Mouse (Mus musculus) neural tube, embryonic 14.5 days (tissue): ENCODE measurements at regions not wholly inside any gene's neighbourhood (a gene's known extent, or its start where the extent isn't known, plus 50 kb on each side); places are given as distances from the start of the nearest gene placed in this dataset.

Experiments
- ATAC-seq: fragments of 200-750 bp; cut with Nextera tagmentation; 2 replicates; pipeline ENCODE4 v1.8.0; 2017; ENCODE audit warnings: low read depth, mild to moderate bottlenecking, moderate TSS enrichment, moderate library complexity
- H3K27ac ChIP-seq: fragments of 300-500 bp; sonication (generic); 2 replicates; pipeline ENCODE4 v1.5.1; 2014; ENCODE audit warnings: low read depth, mild to moderate bottlenecking, control low read depth, low read length, moderate library complexity, mixed read lengths
- H3K27me3 ChIP-seq: fragments of 300-500 bp; sonication (generic); 2 replicates; pipeline ENCODE4 v1.6.1; 2014; ENCODE audit warnings: low read length; ENCODE audit not compliant: control insufficient read depth, insufficient read depth
- H3K36me3 ChIP-seq: fragments of 300-500 bp; sonication (generic); 2 replicates; pipeline ENCODE4 v1.6.1; 2014; ENCODE audit warnings: low read length, mixed read lengths; ENCODE audit not compliant: control insufficient read depth, insufficient read depth
- H3K4me1 ChIP-seq: fragments of 300-500 bp; sonication (generic); 2 replicates; pipeline ENCODE4 v1.6.1; 2014; ENCODE audit warnings: low read length; ENCODE audit not compliant: control insufficient read depth, insufficient read depth
- H3K4me2 ChIP-seq: fragments of 300-500 bp; sonication (generic); 2 replicates; pipeline ENCODE4 v1.6.1; 2014; ENCODE audit warnings: mild to moderate bottlenecking, low read depth, low read length, control low read depth
- H3K4me3 ChIP-seq: fragments of 300-500 bp; sonication (generic); 2 replicates; pipeline ENCODE4 v1.5.1; 2014; ENCODE audit warnings: low read depth, low read length, control low read depth, mixed read lengths
- H3K9ac ChIP-seq: fragments of 300-500 bp; sonication (generic); replicated peaks from 2 replicates; pipeline ENCODE4 v1.6.1; 2014; ENCODE audit warnings: low read depth, mild to moderate bottlenecking, control low read depth, low read length, mixed read lengths
- H3K9me3 ChIP-seq: fragments of 300-500 bp; sonication (generic); 2 replicates; pipeline ENCODE4 v1.6.1; 2016; ENCODE audit warnings: low read length; ENCODE audit not compliant: control insufficient read depth
- WGBS: fragments of 180-500 bp; shearing (Covaris S2); extraction: QIAGEN DNeasy Blood & Tissue Kit; methylation state at CpG from one replicate; pipeline ENCODE4 v1.1.7; 2014; 5-methylcytosine and 5-hydroxymethylcytosine counted together

- H3K36me3 ChIP-seq, result no peaks in the 10 kb centered on the region
- no peaks in the 10 kb centered on the region for H3K9me3 ChIP-seq
- no peak overlapping the region for H3K4me2 ChIP-seq
- H3K4me3 ChIP-seq, result no peak overlapping the region
- no peak for ATAC-seq
- H3K27ac ChIP-seq, result no peak overlapping the region
- H3K9ac ChIP-seq, result no peak overlapping the region
- no peaks in the 10 kb centered on the region for H3K4me1 ChIP-seq
- no peaks in the 10 kb centered on the region for H3K27me3 ChIP-seq
These were observed 111.3 kb upstream of the Cxxc4 start for GRCm38 (mm10) chr3:134124982-134125381.

GRCm38 (mm10) chr3:134130412-134130811 lies 105.9 kb upstream of the Cxxc4 start:
- 47% methylated on average over 3 of the region's 3 CpGs for WGBS
- Histone ChIP-seq H3K4me2 (no peak overlapping the region), H3K27ac (no peak overlapping the region), H3K4me1 (no peaks in the 10 kb centered on the region), H3K27me3 (no peaks in the 10 kb centered on the region), H3K9ac (no peak overlapping the region), H3K4me3 (no peak overlapping the region), H3K36me3 (no peaks in the 10 kb centered on the region), H3K9me3 (no peaks in the 10 kb centered on the region)
- ATAC-seq, result no peak

GRCm38 (mm10) chr3:134145251-134145650 lies 91.0 kb upstream of the Cxxc4 start:
- 19% methylated on average over 7 of the region's 7 CpGs for WGBS
- no peak overlapping the region for H3K27ac ChIP-seq
- no peak overlapping the region for H3K9ac ChIP-seq
- no peak for ATAC-seq
- H3K4me1 ChIP-seq, result peaks cover 6% of the 10 kb centered on the region; the same call in 1 of the 2 replicates
- H3K9me3 ChIP-seq, result no peaks in the 10 kb centered on the region
- H3K4me2 ChIP-seq, result peak overlapping the region; percentile 14
- no peaks in the 10 kb centered on the region for H3K36me3 ChIP-seq
- H3K4me3 ChIP-seq, result no peak overlapping the region
- H3K27me3 ChIP-seq, result no peaks in the 10 kb centered on the region

GRCm38 (mm10) chr3:134145935-134146334 lies 90.3 kb upstream of the Cxxc4 start:
- H3K4me3 ChIP-seq, result no peak overlapping the region
- no peaks in the 10 kb centered on the region for H3K36me3 ChIP-seq
- peaks cover 6% of the 10 kb centered on the region; the same call in 1 of the 2 replicates for H3K4me1 ChIP-seq
- H3K9me3 ChIP-seq, result no peaks in the 10 kb centered on the region
- no peak overlapping the region; the same call in 1 of the 2 replicates for H3K27ac ChIP-seq
- ATAC-seq, result peak; percentile 64
- 70% methylated on average over 3 of the region's 3 CpGs for WGBS
- H3K9ac ChIP-seq, result no peak overlapping the region
- H3K27me3 ChIP-seq, result no peaks in the 10 kb centered on the region
- H3K4me2 ChIP-seq, result peak overlapping the region; percentile 14; the same call in 1 of the 2 replicates

GRCm38 (mm10) chr3:134146373-134147224 lies 89.7 kb upstream of the Cxxc4 start:
- peak; percentile 97 for ATAC-seq
- Histone ChIP-seq H3K4me1 (peaks cover 6% of the 10 kb centered on the region; the same call in 1 of the 2 replicates), H3K27me3 (no peaks in the 10 kb centered on the region), H3K9me3 (no peaks in the 10 kb centered on the region), H3K36me3 (no peaks in the 10 kb centered on the region), H3K4me3 (peak overlapping the region; percentile 22; the same call in 1 of the 2 replicates), H3K4me2 (peak overlapping the region; percentile 53), H3K9ac (peak overlapping the region; percentile 52; the same call in 1 of the 2 replicates), H3K27ac (peak overlapping the region; percentile 75)
- 14% methylated on average over 14 of the region's 14 CpGs for WGBS

GRCm38 (mm10) chr3:134162288-134162687 lies 74.0 kb upstream of the Cxxc4 start:
- 80% methylated on average over 5 of the region's 5 CpGs for WGBS
- no peaks in the 10 kb centered on the region for H3K4me1 ChIP-seq
- no peak overlapping the region for H3K4me2 ChIP-seq
- no peak overlapping the region for H3K4me3 ChIP-seq
- H3K36me3 ChIP-seq, result no peaks in the 10 kb centered on the region
- H3K9me3 ChIP-seq, result no peaks in the 10 kb centered on the region
- H3K27me3 ChIP-seq, result no peaks in the 10 kb centered on the region
- H3K27ac ChIP-seq, result no peak overlapping the region
- no peak for ATAC-seq
- no peak overlapping the region for H3K9ac ChIP-seq

GRCm38 (mm10) chr3:134169922-134170321 lies 66.4 kb upstream of the Cxxc4 start:
- Histone ChIP-seq H3K4me2 (no peak overlapping the region), H3K36me3 (no peaks in the 10 kb centered on the region), H3K9ac (no peak overlapping the region), H3K4me1 (no peaks in the 10 kb centered on the region), H3K27me3 (no peaks in the 10 kb centered on the region), H3K9me3 (no peaks in the 10 kb centered on the region), H3K27ac (no peak overlapping the region), H3K4me3 (no peak overlapping the region)
- no peak for ATAC-seq
- 53% methylated on average over 1 of the region's 1 CpGs for WGBS

- Histone ChIP-seq H3K9ac (no peak overlapping the region), H3K36me3 (no peaks in the 10 kb centered on the region), H3K27me3 (no peaks in the 10 kb centered on the region), H3K4me1 (no peaks in the 10 kb centered on the region), H3K27ac (no peak overlapping the region), H3K4me2 (no peak overlapping the region), H3K9me3 (no peaks in the 10 kb centered on the region), H3K4me3 (no peak overlapping the region)
- 30% methylated on average over 3 of the region's 3 CpGs for WGBS
- no peak for ATAC-seq
These were observed 63.9 kb upstream of the Cxxc4 start for GRCm38 (mm10) chr3:134172357-134172756.

GRCm38 (mm10) chr3:134178491-134179054 lies 57.7 kb upstream of the Cxxc4 start:
- Histone ChIP-seq H3K27me3 (no peaks in the 10 kb centered on the region), H3K9me3 (no peaks in the 10 kb centered on the region), H3K4me3 (no peak overlapping the region), H3K4me2 (no peak overlapping the region), H3K4me1 (no peaks in the 10 kb centered on the region), H3K9ac (no peak overlapping the region), H3K36me3 (no peaks in the 10 kb centered on the region), H3K27ac (no peak overlapping the region)
- WGBS, result 58% methylated on average over 7 of the region's 7 CpGs
- peak; percentile 58; the same call in 1 of the 2 replicates for ATAC-seq
